Mouse (Mus musculus): ENCODE results near the gene Cdc14a.
"Not testable (repeated sequence)": the region's sequence is repeated elsewhere in the genome, so short reads cannot be mapped to it uniquely, and the experiment has no call there.

Cdc14a gene

DNA sequence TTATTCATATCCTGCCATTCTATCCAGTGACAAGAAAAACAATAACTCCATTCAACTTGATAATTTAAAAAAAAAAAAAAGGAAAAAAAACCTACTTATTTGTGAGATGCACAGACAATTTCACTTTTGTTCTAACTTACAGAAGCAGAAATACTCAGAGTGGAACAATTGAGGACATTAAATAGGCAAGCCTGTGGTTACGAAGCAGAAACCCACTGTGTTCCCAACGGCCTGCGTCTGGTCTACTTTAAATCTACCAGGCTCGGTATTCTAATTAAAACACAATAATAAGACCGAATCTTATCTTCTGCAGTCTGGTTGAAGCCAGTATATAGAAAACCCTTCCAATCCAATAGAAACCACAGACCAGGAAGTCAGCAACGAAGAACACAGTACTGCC, 50.6 kb downstream of the Cdc14a start:
- no peak for DNase-seq (ENCODE audit: low spot score in 2 of 2)

DNA sequence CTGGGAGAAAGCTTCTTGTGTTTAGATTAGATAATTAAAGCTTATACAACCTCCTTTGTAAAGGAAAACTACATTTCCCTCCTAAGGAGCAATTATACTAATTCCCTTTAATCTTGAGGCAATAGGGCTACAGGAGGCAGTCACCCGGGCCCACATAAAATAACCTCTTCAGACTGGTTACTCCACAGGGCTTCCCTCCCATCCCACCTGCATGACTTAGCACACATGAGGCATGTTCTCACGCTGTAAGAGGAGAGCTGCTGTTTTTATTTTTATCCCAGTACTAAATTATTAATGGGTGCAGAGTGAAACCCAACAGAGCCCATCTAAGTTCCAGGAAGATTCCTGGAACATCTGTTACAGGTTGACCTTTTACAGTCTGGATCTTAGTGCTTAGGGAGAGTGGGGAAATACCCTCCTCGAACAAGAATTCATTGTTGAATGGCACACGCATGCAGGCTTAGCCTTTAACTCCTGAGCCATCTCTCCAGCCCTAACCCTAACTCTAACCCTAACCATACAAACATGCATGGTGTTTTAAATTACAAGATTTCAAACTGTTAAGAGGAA, 54.9 kb downstream of the Cdc14a start:
- DNase-seq (ENCODE audit: low spot score in 2 of 2): no peak

DNA sequence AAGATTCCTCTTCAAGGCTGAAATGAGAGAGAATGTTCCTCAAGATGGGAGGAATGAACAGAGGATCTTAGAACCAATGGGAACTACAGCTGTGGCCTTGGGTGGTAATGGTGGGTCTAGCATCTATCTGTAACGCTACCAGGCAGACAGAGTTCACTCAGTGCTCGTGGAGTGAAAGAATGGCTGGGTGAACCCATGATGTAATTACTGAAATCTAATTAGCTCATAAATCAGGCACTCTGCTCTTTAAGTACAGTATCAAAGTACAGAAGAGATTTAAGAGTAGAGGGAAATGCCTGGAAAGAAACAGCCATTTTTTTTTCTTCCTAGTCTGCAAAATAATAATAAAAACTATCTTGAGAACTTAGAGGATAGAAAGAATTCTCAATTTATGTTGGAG, 57.7 kb downstream of the Cdc14a start:
- no peak for DNase-seq (ENCODE audit: low spot score in 2 of 2)

DNA sequence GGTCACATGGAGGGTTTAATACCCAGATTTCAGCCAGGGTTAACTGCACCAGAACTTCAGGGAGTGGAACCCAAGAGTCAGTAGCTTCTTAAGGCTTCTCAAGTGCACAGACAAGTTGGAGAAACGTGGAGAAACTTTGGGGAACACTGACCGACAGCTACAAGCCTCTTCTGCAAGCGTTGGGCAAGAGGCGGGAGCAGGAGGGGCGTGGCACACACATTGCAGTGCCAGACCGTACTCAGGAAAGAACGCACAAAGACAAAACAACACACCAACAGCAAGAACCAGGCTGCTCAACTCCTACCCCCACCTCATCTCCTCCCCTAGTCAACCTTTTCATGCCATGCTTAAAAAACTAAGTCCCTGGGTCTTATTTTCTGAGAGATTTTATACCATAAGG, 61.9 kb downstream of the Cdc14a start:
- no peak for DNase-seq (ENCODE audit: low spot score in 2 of 2)

DNA sequence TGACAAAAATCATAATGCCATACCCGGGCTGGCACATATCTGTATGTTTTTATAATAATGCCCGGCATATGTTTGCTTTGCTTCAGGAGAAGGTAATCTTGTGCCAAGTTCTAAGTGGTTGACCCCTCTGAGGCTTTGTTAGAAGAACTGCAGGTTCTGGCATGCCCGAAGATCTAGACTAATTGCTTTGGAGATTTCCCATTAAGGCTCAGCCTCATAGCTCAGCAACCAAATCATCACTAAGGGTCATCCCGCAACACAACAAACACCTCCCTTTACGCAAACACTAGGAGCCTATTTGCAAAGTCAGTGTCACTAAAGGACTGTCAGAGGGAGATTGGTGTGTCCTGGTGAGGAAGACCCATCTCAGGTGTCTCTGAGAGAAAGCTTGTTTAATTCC, 62.7 kb downstream of the Cdc14a start:
- DNase-seq (ENCODE audit: low spot score in 2 of 2): no peak

DNA sequence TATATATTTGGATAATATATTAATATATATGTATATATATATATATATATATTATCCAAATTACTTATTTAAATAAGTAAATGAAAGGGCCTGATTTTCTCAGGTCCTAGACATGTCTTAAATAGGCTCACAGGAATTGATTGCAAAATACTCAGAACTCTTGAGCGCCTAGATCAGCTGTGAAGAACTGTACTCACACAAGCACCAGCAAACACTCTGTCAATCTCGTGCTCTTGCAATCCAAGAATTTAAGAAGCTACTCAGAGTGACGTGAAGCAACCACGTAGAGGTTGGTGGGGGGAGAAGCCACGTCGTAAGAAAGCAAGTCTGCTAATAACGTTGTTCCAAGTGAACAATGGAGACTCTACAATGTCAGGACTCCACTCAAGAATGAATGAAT, 66.0 kb downstream of the Cdc14a start:
- DNase-seq (ENCODE audit: low spot score in 2 of 2): no peak

DNA sequence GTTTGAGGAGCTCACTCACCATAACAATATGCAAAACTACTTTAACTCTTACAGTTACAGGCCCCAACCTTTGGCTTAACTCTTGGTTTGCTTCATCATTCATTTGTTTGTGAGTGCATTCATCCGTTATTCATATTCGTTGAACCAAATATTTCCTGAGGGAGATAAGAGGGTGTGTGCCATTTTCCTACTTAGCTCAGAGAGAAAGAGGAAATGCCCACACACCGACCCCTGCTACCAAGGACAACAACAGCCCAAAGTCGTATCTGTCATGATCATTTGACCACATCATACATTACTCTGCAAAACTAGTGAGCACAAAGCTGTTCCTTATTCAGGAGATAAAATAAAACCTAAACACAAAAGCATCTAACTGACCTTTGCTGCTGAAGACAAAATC, 66.7 kb downstream of the Cdc14a start:
- no peak for DNase-seq (ENCODE audit: low spot score in 2 of 2)

DNA sequence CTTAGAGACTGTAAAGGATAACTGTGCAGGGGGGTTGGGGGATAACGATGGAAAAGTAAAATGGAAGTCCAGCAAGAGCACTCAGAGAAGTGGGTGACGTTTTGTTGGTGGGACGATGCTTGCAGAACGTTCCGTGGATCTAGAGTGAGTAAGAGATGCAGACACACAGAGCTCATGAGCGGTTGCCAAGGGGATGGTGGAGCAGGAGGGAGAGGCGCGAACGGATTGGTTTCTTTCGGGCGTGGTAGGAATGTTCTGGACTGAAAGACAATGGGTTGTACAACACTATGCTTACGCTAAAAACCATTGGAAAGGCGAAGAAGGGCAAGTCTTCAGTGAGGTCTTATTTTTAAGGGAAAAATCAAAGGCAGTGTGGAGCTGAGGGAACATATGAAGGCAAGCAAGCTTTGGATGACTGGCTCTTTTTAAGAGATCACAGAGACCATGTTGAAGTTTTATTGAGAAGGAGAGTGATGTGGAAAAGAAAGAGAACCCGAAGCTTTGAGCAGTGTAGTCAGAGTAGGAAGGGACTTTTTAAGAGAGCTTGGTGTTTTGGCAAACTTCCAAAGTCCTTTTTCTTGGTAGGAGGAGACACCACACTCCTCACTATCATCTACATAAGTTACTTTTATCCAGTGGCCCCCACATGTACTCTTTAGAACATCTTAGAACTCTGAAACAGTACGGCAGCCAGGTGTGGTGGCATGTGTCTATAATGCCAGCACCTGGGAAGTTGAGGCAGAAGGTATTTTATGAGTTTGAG, 68.6 kb downstream of the Cdc14a start:
- DNase-seq (ENCODE audit: low spot score in 2 of 2): no peak

DNA sequence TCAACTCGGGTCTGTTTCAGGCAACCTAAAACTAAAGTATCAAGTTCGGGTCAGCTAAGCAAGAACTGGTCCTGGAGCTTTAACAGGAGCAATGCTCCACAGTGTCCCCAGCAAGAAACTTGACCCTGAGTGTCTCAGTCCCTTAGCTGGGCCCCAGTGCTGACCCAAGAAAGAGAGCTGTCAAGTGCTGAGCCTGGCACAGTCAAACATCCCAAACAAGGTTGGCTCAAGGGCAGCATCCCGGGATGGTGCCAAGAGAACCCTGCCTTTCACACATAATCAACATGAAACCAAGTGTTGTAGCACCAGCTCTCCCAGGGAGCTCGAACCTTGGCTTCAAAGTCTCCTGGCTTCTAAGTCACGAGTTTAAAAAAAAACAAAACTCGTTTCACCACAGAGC, 71.3 kb downstream of the Cdc14a start:
- DNase-seq (ENCODE audit: low spot score in 2 of 2): peak in 1 of 2 experiments; percentile 42

DNA sequence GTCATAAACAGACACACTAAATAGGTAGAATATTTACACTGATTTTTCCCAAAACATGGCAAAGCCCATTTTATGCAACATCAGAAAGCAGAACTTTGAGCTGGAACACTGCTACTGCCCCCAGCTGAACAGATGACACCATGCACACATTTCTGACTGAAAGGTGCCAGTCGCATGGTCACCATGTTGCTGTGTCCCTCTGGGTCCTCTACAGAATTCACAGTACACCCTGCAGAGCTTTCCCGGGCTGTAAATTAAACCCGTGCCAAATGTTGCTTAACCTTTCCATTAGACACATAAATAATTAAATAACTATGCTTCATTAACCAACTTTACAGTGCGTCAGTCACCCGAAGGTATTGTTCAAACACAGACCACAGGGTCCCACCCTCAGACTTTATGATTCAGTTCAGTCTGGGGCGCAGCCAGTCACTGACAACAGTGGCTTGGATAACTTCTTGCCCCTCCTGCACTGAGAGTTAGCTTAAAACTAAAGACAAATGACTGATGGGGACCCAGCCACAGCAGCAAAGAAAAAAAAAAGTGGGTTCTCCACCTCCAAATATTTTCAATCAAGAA, 73.4 kb downstream of the Cdc14a start:
- no peak for DNase-seq (ENCODE audit: low spot score in 2 of 2)

DNA sequence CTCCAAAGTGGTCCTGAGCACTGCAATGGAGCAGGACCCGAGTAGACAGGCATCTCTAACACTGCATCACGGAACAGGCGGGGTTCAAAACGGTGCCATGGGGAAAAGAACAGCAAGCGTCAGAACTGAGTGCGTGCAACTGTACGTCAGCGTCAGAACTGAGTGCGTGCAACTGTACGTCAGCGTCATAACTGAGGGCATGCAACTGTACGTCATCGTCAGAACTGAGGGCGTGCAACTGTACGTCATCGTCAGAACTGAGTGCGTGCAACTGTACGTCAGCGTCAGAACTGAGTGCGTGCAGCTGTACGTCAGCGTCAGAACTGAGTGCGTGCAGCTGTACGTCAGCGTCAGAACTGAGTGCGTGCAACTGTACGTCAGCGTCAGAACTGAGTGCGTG, 76.3 kb downstream of the Cdc14a start:
- not testable (repeated sequence) for DNase-seq (ENCODE audit: low spot score in 2 of 2)

DNA sequence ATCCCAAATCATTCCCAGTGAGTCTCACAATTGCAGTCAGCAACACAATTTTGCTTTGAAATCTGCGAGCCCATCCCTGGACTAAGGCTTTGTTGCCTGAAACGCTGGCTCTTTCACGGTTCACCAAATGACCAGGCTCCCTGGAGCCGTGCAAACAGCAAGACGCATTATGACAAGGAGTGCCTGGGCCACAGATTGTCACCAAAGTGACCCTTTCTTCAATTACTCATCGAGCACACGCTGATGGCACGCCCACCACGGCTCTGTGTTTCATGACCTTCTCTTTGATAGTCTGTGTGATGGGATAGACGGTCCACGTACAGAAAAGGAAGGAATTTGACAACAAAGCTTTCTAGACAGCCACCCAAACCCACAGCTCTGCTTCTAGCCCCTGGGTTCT, 78.6 kb downstream of the Cdc14a start:
- no peak for DNase-seq (ENCODE audit: low spot score in 2 of 2)

DNA sequence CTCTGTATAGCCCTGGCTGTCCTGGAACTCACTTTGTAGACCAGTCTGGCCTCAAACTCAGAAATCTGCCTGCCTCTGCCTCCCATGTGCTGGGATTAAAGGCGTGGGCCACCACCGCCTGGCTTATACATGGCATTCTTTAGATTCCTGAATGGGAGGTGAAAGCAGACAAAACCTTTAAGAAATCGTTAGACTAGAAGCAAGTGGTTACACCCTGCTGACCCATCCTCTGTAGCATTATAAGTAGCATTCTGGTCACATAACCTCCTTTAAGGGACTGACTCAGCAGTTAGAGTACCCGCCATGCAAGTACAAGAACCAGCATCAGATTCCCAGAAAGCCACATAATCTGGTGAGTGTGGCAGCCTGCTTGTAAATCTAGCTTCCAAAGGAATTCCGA, 81.6 kb downstream of the Cdc14a start:
- DNase-seq (ENCODE audit: low spot score in 2 of 2): no peak

DNA sequence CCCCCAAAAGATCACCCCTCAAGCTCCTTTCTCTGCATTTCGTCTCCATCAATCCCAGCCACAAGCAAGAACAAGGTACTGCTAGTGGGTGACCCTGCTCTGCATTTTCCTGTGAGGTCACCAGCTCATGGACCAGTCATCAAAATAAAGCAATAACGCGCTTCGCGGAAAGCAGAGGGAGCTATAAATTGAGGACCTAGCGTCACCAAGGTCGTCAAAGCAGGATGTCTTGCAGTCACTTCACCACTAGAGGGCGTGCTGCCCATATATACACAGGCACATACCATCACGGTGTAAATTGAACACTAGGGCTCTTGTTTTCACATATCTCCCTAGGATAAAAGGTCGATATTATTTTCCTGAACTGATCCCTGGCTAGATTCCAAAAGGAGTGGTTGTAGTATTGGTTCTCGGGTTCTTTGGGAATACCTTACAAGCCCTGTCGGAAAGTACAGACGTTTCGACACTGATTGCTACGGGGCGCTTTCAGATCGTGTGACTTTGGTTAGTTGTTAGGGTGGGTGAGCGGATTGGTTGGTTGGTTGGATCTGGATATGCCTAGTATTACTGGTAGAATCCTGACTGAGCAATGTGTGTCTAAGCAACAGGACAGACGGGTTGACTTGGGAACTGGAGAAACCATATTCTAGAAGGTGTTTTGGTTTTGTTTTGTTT, 82.7 kb downstream of the Cdc14a start:
- peak; percentile 47 to 64 for DNase-seq (ENCODE audit: low spot score in 2 of 2)

DNA sequence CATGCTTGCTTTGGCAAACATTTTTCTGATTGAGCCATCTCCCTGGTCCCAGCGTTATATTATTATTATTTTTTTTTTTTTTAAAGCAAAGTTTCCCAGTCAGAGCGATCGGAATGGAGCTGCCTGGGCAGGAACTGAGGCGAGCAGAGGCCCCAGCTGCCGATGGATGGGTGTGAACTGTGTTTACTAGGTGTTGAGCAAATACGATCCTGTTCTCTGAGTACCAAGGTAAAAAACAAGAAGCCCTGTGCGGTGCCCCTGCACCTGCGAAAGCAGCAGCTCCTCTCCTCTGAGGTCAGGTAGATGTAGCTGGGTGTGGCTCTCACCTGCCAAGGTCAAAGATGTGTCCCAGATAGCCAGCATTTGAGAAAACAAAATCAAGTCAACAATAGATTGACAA, 83.6 kb downstream of the Cdc14a start:
- DNase-seq (ENCODE audit: low spot score in 2 of 2): no peak

DNA sequence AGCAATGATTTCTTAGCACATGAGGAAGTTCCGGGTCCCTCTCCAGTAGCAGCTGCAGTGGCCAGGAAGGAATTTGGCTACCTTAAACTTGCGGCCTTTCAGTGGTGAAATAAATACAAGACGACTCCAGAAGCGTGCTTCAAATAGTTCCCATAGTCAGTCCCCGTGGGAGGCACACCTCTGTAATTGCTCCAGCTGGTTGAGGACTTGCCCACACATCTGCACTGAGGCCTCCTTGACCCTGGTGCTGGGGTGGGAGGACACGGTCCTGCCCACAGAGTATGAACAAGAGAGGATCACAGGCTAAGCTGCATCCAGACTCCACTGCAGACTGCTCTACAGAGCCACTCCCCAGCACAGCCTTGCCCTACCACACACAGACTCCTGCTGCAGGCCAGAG, 85.2 kb downstream of the Cdc14a start:
- DNase-seq (ENCODE audit: low spot score in 2 of 2): no peak

DNA sequence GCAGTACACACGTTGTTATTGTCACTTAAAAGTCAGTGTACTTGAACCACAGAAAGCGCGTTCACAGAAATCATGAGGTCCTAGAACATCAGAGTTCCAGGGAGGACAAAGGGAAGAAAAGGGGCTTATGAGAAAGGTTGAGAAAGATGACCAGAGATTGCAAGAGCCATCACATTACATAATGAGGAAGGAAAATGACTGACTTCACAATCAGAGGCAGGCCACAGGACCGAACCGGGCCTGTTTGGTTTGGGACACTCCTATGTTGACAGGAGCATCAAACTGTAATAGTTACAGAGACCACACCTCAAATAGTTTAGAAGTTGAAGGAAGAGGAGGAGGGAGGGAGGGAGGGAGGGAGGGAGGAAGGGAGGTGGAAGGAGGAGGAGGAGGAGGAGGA, 86.0 kb downstream of the Cdc14a start:
- no peak for DNase-seq (ENCODE audit: low spot score in 2 of 2)

DNA sequence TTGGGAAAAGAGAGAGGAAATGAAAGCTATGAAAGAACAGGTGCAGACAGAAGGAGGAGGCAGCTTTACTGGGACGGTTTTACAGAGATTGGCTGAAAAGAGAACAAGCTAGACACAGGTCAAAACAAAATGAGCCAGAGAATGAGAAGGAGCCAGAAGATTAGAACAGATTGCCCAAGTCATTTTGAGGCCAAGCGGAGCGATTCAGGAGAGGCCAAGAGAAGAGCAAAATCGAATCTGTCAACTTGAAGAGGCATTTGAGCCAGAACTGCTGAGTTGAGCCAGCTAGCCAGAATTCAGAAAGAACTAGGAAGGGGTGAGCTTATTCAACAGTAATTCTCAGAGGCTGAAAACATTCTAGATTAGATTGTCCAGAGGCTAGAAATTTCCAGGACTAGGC, 88.8 kb downstream of the Cdc14a start:
- no peak for DNase-seq (ENCODE audit: low spot score in 2 of 2)

DNA sequence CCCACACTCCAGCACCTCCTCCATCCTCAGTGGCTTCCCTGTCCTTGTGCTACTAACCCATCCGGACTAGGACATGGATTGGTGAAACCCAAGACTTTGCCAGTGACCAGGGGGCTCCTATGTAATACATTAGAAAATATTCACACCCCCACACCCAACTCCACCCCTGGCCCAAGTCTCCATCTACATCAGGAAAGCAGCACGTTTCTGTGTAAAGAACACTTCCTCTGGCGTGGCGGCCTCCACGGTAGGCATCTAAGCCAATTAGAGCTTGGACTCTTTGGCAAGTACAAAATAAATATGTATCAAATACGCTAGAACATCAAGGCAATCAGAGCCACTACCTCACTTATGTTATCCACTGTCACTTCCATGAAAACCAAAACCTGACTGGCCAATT, 90.1 kb downstream of the Cdc14a start:
- DNase-seq (ENCODE audit: low spot score in 2 of 2): no peak

DNA sequence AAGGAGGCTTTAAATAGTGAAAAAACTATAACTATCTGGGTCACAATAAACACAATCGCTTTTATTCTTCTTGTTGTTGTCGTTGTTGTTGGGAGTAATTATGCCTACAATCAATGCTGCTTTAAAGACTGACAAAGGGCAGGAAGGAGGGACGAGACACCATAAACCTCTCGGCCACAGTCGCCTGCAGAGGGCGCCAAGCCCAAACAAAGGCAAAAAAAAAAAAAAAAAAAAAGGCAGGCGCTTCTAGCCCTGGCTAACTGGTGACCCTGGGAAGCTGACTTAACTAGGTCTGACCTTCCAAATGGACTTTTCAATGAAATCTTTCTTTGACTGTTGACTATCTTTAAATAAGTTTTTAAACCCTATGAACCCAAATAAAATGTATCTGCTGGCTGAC, 90.6 kb downstream of the Cdc14a start:
- DNase-seq (ENCODE audit: low spot score in 2 of 2): no peak

DNA sequence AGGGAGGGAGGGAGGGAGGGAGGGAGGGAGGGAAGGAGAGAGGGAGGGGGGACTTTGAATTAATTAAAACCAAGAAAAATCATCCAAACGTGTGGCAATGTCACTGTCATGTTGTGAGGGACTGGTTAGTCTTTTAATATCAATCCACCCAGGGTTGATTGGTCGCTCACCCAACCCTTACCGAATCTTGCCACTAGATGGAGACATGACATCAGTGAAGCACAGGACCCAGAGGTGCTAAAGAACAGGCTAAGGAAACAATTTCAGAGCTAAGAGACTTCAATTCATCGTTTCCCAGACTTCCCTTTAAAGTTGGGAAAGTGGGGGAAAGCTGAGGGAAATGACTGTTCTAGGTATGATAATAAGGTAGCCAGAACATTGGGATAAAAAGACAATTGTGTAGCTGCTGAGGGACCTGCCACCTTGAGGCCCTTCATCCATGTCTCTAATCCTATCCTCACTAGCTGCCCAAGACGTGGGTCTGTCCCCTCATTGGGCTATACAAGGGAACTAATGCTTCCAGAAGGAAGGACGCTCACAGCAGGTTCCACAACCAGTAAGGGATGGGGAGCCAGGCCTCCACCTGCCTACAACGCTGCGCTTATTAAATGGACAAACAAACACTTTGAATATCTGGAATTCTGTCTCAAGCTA, 91.9 kb downstream of the Cdc14a start:
- peak; percentile 36 to 50 for DNase-seq (ENCODE audit: low spot score in 2 of 2)

DNA sequence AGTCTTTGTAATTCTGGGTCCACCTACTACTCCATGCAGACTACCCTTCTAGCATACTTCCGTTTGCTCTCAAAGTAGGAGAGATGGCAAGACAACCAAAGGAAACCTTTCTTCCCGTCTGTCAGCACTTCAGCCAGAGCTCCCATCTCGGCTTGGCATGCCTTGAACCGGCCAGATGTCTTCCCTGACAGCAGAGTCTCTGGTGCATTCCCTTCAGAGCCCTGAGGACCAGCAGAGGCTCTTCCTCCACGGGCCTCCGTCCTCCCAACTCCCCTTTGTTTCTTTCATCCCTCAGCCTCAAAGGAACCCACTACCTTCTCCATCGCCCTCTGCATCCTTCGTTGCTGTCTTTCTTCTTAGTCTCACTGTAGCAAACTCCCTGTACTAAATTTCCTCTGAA, 93.9 kb downstream of the Cdc14a start:
- DNase-seq (ENCODE audit: low spot score in 2 of 2): no peak

Measured in heart, adult 9 months (tissue).